Mouse (Mus musculus) megakaryocyte, embryonic 14.5 days (primary cell): ENCODE measurements around the gene Otop3. TPM values are rescaled to one million over a fixed set of nuclear protein-coding genes. Genes with fewer than 3 reads are reported as not detected.
A peak's percentile ranks its signal among the peaks of the same experiment; 100 is the strongest.

Source experiments
- H3K27me3 ChIP-seq: replicated peaks from 2 replicates; pipeline ENCODE3; 2012; ENCODE audit warnings: inconsistent platforms
- H3K36me3 ChIP-seq: replicated peaks from 2 replicates; pipeline ENCODE3; 2012; ENCODE audit warnings: low read length, inconsistent platforms, mixed read lengths
- H3K4me1 ChIP-seq: 2 replicates; pipeline ENCODE4 v1.6.1; 2012; ENCODE audit warnings: inconsistent platforms
- H3K4me3 ChIP-seq: replicated peaks from 2 replicates; pipeline ENCODE3; 2012; ENCODE audit warnings: moderate library complexity, mild to moderate bottlenecking, inconsistent platforms
- H3K9me3 ChIP-seq: 2 replicates; pipeline ENCODE4 v1.6.1; 2012; ENCODE audit warnings: inconsistent platforms
- FLI1 ChIP-seq: IDR thresholded peaks from 2 replicates; pipeline ENCODE4 v1.6.1; 2012; ENCODE audit warnings: low read length, inconsistent platforms, mixed read lengths
- GATA1 ChIP-seq: IDR thresholded peaks from 3 replicates; pipeline ENCODE4 v1.6.1; 2012; ENCODE audit warnings: mixed read lengths, low read length, inconsistent platforms, borderline replicate concordance
- polyA plus RNA-seq: library from polyadenylated mRNA; stranded (reverse); fragments of >175 nt; gene quantifications from 2 replicates; pipeline ENCODE4 v1.2.3, GENCODE M21; 2012; ENCODE audit warnings: low replicate concordance; ENCODE audit not compliant: insufficient read depth

Otop3 gene
- polyA plus RNA-seq, 1 experiment, result not detected

- Histone ChIP-seq H3K36me3 (no peaks in the 10 kb centered on the region), H3K4me1 (peaks cover 23% of the 10 kb centered on the region), H3K27me3 (peaks cover 95% of the 10 kb centered on the region), H3K9me3 (peaks cover 13% of the 10 kb centered on the region), H3K4me3 (peak overlapping the region; percentile 91)
- TF ChIP-seq FLI1 (no peak), GATA1 (no peak)
These were observed 39.5 kb downstream of the Otop3 start for GRCm38 (mm10) chr11:115373805-115374694.

DNA sequence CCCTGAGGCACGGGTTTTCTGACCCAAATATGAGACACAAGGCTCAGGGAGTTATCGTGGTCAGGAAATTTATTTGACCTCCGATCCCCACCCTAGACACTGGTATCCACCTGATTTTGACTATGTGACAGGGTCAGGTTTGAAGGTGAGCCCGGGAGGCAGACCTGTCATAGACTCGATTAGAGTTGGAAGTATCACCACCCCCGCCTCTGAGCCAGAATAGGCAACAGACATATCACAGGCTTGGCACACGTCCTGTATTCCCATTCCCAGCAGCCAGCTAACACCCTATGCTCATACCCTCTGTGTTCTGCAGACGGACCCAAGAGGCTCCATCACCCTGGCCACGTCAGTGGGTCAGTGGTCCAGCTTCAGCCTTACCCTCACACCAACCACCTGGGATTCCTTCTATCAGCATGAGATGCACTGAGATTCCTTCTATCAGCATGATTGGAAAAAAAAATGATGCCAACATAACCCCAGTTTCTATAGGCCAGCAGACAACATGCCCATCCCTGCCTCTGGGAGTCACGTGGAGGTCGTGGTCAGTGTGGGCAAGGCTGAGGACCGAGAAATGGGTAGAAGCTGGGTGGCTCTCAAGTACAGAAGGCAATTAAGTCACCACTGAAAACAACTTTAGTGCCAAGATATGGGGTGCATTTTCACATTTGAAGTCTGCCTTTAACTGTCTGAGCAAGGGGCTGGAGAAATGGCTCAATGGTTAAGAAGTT lies 40.3 kb downstream of the Otop3 start:
- Histone ChIP-seq H3K4me1 (peaks cover 23% of the 10 kb centered on the region), H3K4me3 (peak overlapping the region; percentile 23), H3K27me3 (peaks cover 95% of the 10 kb centered on the region), H3K36me3 (no peaks in the 10 kb centered on the region), H3K9me3 (peaks cover 20% of the 10 kb centered on the region)
- TF ChIP-seq FLI1 (no peak), GATA1 (no peak)

DNA sequence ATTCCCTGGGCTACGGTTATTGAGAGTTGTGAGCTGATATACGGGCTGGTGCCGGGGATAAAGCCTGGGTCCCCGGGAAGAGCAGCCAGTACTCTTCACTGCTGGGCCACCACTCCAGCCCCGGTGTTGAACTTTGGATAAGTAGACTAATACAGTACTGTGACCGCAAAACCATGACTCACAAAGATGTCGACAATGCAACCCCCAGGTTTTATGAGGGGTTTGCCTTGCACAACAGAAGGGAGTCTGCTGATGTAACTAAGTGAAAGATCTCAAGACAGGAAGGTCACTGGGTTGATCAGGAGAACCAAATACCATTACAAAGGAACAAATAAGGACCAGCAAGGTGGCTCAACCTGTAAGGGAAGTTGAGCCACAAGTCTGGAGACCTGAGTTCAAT lies 42.2 kb downstream of the Otop3 start:
- no peak overlapping the region for H3K4me3 ChIP-seq
- no peak for TF ChIP-seq FLI1
- no peak for TF ChIP-seq GATA1
- H3K36me3 ChIP-seq, result no peaks in the 10 kb centered on the region
- peaks cover 91% of the 10 kb centered on the region for H3K27me3 ChIP-seq
- peaks cover 26% of the 10 kb centered on the region for H3K4me1 ChIP-seq
- H3K9me3 ChIP-seq, result peaks cover 23% of the 10 kb centered on the region

- no peaks in the 10 kb centered on the region for H3K36me3 ChIP-seq
- no peak for TF ChIP-seq GATA1
- no peak for TF ChIP-seq FLI1
- peaks cover 31% of the 10 kb centered on the region for H3K4me1 ChIP-seq
- H3K27me3 ChIP-seq, result peaks cover 91% of the 10 kb centered on the region
- H3K4me3 ChIP-seq, result no peak overlapping the region
- H3K9me3 ChIP-seq, result peaks cover 23% of the 10 kb centered on the region
These were observed 42.7 kb downstream of the Otop3 start for GRCm38 (mm10) chr11:115377254-115377653.

- Histone ChIP-seq H3K4me1 (peaks cover 35% of the 10 kb centered on the region), H3K9me3 (peaks cover 23% of the 10 kb centered on the region), H3K36me3 (no peaks in the 10 kb centered on the region), H3K4me3 (no peak overlapping the region), H3K27me3 (peaks cover 93% of the 10 kb centered on the region)
- TF ChIP-seq FLI1 (no peak), GATA1 (no peak)
These were observed 43.3 kb downstream of the Otop3 start for GRCm38 (mm10) chr11:115377854-115378253.

DNA sequence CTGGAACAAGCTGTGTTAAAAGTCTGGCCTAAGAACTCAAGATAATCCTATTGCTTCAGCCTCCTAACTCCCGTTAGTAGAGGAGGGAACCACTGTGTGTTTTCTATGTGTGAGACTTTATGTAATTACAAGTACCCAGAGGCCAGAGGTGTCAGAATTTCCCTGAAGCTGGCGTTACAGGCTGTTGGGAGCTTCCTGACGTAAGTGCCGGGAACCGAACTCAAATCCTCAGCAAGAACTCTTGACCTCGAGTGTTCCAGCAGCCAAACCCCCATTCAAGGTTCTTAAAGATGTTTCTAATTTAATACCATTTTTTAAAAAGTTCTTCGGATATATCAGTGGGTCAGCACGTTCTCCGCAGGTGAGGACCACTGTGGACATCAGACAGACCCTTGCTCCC lies 46.7 kb downstream of the Otop3 start:
- Histone ChIP-seq H3K9me3 (peaks cover 25% of the 10 kb centered on the region), H3K36me3 (no peaks in the 10 kb centered on the region), H3K4me1 (peaks cover 21% of the 10 kb centered on the region), H3K27me3 (peaks cover 93% of the 10 kb centered on the region), H3K4me3 (no peak overlapping the region)
- TF ChIP-seq GATA1 (no peak), FLI1 (no peak)

DNA sequence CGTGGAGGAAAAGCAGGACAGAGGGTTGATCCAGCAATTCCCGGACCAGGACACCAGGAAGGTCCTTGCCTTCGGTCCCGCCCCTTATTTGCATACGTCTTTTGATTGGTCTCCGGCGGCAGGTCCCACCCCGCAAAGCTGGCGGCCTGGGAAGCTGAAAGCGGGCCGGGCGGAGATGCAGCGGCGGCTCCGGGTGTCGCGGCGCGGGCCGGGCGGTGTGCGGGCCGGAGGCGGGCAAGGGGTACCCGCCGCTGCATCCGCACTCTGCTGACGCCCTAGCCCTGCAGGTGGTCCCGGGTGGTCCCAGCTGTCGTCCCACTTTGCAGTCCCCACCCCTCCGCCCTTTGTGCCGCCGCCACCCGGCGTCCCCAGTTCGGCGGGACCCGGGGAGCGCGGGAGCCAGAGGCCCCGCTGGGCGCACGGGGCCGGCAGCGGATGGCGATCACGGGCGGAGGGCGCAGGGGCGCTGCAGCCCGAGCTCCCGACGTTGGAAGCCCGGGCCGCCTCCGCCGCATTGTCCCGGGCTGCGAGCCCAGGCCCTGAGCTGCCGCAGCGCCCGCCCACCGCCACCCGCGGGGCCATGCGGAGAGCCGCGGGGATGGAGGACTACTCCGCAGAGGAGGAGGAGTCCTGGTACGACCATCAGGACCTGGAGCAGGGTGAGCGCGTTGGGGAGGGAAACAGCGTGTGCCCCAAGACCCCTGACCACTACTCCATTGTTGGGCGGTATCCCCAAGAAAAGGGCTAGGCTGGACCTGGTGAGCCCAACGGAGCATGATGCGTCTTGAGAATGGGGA lies 47.4 kb downstream of the Otop3 start, which contains the start of gene Cdr2l:
Cdr2l (plus strand) TSS at position 174 of the 797 bp plus-strand sequence.
- no peaks in the 10 kb centered on the region for H3K36me3 ChIP-seq
- H3K27me3 ChIP-seq, result peaks cover 93% of the 10 kb centered on the region
- TF ChIP-seq GATA1 (no peak), FLI1 (no peak)
- H3K9me3 ChIP-seq, result peaks cover 25% of the 10 kb centered on the region
- H3K4me1 ChIP-seq, result peaks cover 21% of the 10 kb centered on the region
- H3K4me3 ChIP-seq, result peak within 1 kb of the TSS; percentile 88

DNA sequence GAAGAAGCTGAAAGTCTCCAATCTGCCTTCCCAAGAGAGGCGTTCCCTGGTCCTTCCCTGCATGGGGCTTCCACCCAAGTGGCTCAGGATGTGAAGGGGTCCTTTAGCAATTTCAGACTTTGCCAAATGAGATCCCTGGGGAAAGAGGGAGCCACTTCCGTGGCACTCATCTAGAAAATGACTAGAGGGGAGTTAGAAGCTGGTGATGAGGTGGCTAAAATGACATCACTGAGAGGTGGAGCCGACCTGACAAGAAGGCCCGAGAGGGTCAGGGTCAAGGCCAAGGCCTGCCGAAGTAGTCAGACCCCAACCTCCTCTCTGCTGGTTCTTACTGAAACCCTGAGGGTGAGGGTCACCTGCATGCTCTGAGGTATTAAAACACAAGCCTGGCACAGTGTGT lies 48.4 kb downstream of the Otop3 start:
- Histone ChIP-seq H3K4me3 (no peak overlapping the region), H3K36me3 (no peaks in the 10 kb centered on the region), H3K27me3 (peaks cover 91% of the 10 kb centered on the region), H3K9me3 (peaks cover 24% of the 10 kb centered on the region), H3K4me1 (peaks cover 21% of the 10 kb centered on the region)
- TF ChIP-seq FLI1 (no peak), GATA1 (no peak)

DNA sequence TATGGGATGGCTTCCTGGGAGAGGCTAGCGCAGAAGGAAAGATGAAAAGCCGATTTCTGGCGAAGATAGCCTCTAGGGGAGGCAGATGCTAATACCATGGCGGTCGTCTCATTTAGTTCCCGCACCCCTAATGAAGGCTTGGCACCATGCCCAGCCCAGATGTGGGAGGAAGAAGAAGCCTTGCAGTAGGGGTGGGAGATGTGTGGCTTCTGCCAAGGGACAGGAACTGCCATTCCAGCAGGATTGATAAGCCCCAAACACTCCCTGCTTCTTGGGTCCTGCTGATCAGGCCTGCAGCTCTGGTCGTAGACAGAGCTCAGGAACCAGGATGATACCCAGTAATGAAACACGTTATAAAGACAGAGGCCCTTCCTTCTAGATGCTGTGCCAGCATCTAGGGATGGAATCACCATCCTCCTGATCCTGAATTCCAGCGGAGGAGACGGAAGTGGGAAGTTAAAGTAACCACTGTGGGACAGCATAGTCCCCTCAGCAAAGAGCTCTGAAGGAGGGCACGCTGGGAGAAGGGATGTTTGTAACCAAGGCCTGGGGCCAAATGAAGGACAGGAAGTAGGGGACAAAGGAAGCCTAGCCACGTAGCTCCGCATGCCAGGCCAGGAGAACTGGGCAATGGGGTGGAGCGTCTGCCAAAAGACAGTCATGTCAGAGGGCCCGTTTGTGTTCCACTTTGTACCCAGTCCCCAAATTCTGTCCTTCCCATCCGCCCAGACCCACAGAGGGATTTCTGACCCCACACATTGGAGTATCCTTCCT lies 49.4 kb downstream of the Otop3 start:
- peaks cover 87% of the 10 kb centered on the region for H3K27me3 ChIP-seq
- TF ChIP-seq GATA1 (no peak), FLI1 (no peak)
- no peak overlapping the region for H3K4me3 ChIP-seq
- peaks cover 14% of the 10 kb centered on the region for H3K9me3 ChIP-seq
- peaks cover 21% of the 10 kb centered on the region for H3K4me1 ChIP-seq
- H3K36me3 ChIP-seq, result no peaks in the 10 kb centered on the region
